Mouse (Mus musculus) brown adipose tissue, adult 24 weeks (tissue): ENCODE measurements at regions not wholly inside any gene's neighbourhood (a gene's known extent, or its start where the extent isn't known, plus 50 kb on each side); places are given as distances from the start of the nearest gene placed in this dataset.

ENCODE experiments used
- H3K27ac ChIP-seq: fragments of 200-500 bp; replicated peaks from 2 replicates; pipeline ENCODE4 v1.5.1; 2012; ENCODE audit warnings: low read depth, mild to moderate bottlenecking, low read length
- H3K4me1 ChIP-seq: fragments of 200-500 bp; 2 replicates; pipeline ENCODE4 v1.6.1; 2012; ENCODE audit warnings: low read length, mixed read lengths; ENCODE audit not compliant: control insufficient read depth, insufficient read depth, insufficient read length
- H3K4me3 ChIP-seq: fragments of 200-500 bp; 2 replicates; pipeline ENCODE4 v1.5.1; 2012; ENCODE audit warnings: low read depth, mild to moderate bottlenecking, low read length, moderate library complexity; ENCODE audit not compliant: insufficient read depth

DNA sequence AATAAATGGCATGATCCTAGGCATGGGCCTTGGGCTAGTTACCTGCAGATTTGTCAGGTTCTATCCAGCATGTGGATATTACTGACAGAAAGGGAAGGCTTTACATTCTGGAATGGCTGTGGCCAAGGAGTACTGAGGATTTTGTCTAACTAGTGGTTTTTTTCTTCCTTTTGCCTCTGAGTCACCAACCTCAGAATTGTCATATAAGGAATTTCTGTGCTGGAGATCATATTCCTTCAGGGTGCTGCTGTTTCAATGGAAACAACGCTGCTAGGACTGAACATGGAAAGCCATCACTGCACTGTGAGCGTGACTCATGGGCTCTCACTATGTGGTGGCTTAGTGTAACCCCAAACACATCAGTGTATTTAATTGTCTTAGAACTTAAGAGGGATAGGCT is 137.0 kb upstream of the Fam19a1 start:
- no peak overlapping the region for H3K4me3 ChIP-seq
- H3K4me1 ChIP-seq, result no peaks in the 10 kb centered on the region
- no peak overlapping the region for H3K27ac ChIP-seq

GRCm38 (mm10) chr6:95997037-95997436 is 115.9 kb upstream of the Fam19a1 start:
- H3K4me3 ChIP-seq, result no peak overlapping the region
- peaks cover 3% of the 10 kb centered on the region; the same call in 1 of the 2 replicates for H3K4me1 ChIP-seq
- peak overlapping the region; percentile 88 for H3K27ac ChIP-seq

GRCm38 (mm10) chr6:95997741-95998140 is 115.2 kb upstream of the Fam19a1 start:
- Histone ChIP-seq H3K4me3 (no peak overlapping the region), H3K27ac (no peak overlapping the region; the same call in 1 of the 2 replicates), H3K4me1 (peaks cover 3% of the 10 kb centered on the region; the same call in 1 of the 2 replicates)

DNA sequence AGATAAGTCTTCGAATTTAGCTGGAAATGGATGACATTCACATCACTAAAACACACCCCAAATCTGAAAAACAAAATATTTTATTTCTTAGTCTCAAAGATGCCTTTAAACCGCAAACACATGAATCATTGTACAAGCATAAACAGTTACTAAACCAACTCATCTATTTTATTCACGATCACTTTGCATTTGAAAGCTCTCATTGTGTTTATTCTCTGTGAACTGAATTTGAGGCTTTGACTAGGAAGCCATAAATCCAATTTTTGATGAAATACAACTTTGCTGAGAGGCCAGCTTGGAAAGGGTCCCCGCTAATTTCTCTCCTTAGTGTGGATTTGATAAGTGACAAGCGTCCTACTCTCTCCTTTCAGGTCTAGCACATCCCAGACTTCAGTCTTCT is 113.5 kb upstream of the Fam19a1 start:
- peaks cover 3% of the 10 kb centered on the region; the same call in 1 of the 2 replicates for H3K4me1 ChIP-seq
- no peak overlapping the region for H3K4me3 ChIP-seq
- H3K27ac ChIP-seq, result no peak overlapping the region

DNA sequence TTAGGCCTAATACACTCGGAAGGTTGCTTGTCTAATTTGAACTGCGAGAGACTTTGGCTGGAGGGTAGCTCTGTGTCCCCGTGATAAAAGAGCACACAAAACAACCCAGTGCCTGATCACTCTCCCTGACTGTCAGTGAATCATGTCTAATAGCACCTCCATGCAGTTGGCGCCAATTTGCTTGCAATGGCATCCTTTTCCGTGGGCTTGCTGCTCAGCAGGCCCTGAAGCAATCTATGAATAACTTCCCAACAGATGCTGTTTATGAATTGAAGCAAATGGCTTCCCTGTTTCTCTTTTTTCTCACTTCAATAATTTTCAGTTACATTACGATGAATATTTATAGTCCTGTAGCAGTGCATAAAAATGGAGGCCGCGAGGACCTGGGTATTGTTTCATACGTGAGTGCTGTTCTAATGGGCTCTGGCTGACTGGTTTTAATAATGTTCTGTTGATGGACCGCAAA is 112.9 kb upstream of the Fam19a1 start:
- no peak overlapping the region for H3K4me3 ChIP-seq
- peaks cover 3% of the 10 kb centered on the region; the same call in 1 of the 2 replicates for H3K4me1 ChIP-seq
- H3K27ac ChIP-seq, result no peak overlapping the region

GRCm38 (mm10) chr6:96011299-96011698 is 101.7 kb upstream of the Fam19a1 start:
- Histone ChIP-seq H3K4me3 (no peak overlapping the region), H3K4me1 (no peaks in the 10 kb centered on the region), H3K27ac (no peak overlapping the region)

DNA sequence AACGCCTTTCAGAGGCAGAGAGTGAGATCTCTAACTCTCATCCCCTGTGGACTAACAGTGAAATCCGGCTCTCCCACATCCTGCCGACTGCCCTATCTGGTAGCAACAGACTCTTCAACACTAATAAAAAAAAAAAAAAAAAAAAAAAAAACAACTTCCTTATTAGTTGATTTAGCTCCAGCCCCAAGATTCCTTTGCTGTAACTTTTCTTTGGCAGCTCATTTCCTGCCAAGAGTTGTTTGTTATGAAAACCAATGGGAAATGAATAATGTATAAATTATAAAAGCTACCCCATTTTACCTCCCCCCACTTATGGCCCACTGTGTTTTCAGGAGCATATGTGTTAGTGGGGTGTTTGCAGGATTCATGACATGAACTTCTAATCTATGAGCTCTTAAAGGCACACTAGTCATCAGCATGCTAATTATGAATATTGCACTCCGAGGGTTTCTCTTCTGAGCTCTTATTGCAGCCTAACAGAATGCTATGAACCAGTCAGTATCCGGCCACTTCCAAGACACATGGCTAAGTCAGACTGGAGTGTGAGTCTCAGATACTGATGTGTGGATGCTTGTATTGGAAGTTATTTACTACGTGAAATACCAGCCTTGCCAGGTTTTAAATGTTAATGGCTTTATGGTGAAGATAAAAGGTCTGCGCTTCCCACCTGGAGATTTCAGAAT is 84.8 kb upstream of the Fam19a1 start:
- Histone ChIP-seq H3K4me3 (no peak overlapping the region), H3K27ac (no peak overlapping the region), H3K4me1 (no peaks in the 10 kb centered on the region)

DNA sequence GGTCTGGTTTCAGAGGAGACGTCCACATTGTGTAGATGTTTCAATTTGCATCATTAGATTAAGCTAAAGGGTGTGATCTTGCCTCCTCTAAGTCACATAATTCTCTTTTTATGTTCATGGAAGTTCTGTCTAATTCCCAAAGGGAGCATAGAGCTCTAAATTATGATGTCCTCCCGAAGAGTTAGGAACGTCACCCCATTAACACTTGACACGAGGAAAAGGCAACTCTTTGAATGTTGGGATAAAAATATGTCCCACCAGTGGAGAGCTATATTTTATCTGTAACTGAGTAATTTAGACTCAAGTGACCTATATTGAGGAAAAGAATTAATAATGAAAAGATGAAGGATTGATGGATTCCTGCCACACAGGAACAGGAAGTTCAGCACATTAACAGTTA is 69.2 kb upstream of the Fam19a1 start:
- H3K4me3 ChIP-seq, result no peak overlapping the region
- no peak overlapping the region for H3K27ac ChIP-seq
- no peaks in the 10 kb centered on the region for H3K4me1 ChIP-seq

GRCm38 (mm10) chr6:96053476-96053875 is 59.5 kb upstream of the Fam19a1 start:
- Histone ChIP-seq H3K4me3 (no peak overlapping the region), H3K4me1 (no peaks in the 10 kb centered on the region), H3K27ac (no peak overlapping the region)

GRCm38 (mm10) chr6:96057011-96057410 is 55.9 kb upstream of the Fam19a1 start:
- H3K4me3 ChIP-seq, result no peak overlapping the region
- no peaks in the 10 kb centered on the region for H3K4me1 ChIP-seq
- no peak overlapping the region for H3K27ac ChIP-seq

DNA sequence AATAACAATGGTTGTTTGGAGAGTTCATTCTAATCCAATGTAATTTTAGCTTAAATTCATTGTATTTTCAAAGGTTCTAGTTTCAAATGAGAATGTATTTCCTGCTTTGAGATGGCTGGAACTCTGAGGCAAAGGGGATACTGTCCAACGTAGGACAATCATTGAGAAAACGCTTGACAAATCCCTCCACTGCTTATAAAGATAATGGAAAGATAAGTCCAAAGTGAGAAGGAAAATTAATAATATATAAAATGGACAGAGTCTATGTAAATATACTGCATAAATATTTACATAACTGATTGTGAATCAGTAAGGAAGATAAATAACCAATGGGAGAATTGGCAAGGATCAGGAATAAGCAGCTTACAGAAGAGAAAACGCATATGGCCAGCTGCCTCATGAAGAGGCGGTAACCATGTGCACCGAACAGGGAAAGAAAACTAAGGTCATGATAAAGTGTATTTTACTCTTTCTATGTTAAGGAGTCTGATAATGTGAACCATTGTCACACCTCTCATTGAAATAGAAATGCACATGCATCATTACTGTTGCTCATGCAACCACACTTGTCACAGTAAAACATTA is 55.3 kb upstream of the Fam19a1 start:
- no peaks in the 10 kb centered on the region for H3K4me1 ChIP-seq
- H3K4me3 ChIP-seq, result no peak overlapping the region

GRCm38 (mm10) chr6:96061979-96062378 is 51.0 kb upstream of the Fam19a1 start:
- Histone ChIP-seq H3K4me1 (no peaks in the 10 kb centered on the region), H3K27ac (no peak overlapping the region), H3K4me3 (no peak overlapping the region)

More for the DNA sequence above, 55.3 kb upstream of the Fam19a1 start:
- H3K27ac ChIP-seq, result no peak overlapping the region
